Mouse (Mus musculus) heart, postnatal 4 days (tissue): Measurements from ENCODE around the gene Gpr35. TPM values are rescaled to one million over a fixed set of nuclear protein-coding genes. Genes with fewer than 3 reads are reported as not detected.

Experiments
- DNase-seq: peaks from one replicate; pipeline ENCODE4 v3.0.0; 2021
- total RNA-seq, 2 experiments: library from RNA; stranded (reverse); gene quantifications; 2 replicates each; pipeline ENCODE4 v1.2.3; 2021

Gene Gpr35
- under 1 TPM; 0.38 to 0.59 TPM for total RNA-seq

GRCm38 (mm10) chr1:92950607-92951006 lies at the start of gene Gpr35:
TSS of gene Gpr35 (plus strand) at chr1:92950865.
- no peak for DNase-seq

DNA sequence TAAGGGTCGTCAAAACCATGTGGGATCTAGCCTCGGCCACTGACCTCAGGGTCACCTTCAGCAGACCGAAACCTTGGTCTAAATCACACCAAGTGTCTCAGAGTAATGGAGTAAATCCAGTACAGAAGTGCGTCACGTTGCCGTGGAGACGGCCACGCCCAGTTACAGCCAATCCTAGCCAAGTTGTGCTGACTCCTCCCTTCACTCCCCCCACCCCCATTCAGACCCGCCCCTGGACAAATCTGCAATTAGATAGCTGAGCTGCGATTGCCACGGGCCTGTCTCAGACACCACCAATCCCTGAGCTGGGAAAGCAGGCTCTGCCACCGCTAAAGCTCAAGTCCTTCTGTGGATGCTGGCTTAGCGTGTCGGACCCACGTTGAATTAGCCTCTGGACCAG lies 47.9 kb upstream of the Gpr35 start, which contains the start of gene Ankmy1:
Ankmy1 (minus strand) TSS at position 121 of the 400 bp plus-strand sequence.
- DNase-seq = peak; percentile 68

DNA sequence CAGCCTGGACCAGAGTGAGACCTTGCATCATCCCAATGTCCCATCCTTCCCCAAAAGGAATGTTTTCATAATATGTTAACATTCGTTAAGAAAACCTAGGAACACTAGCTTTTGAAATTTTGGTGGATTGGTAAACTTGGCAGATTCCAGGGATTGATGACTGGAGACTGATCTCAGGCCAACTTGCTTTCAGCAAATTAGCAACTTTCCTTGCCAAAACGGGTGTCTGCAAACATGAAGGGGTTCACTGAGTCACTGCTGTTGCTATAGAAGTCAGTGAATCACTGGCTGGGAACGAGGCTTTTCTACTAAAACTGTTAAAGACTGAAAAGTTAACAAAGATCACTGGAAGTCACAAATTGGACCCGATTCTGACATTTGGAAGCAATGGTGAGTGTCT lies 47.0 kb upstream of the Gpr35 start:
- no peak for DNase-seq

DNA sequence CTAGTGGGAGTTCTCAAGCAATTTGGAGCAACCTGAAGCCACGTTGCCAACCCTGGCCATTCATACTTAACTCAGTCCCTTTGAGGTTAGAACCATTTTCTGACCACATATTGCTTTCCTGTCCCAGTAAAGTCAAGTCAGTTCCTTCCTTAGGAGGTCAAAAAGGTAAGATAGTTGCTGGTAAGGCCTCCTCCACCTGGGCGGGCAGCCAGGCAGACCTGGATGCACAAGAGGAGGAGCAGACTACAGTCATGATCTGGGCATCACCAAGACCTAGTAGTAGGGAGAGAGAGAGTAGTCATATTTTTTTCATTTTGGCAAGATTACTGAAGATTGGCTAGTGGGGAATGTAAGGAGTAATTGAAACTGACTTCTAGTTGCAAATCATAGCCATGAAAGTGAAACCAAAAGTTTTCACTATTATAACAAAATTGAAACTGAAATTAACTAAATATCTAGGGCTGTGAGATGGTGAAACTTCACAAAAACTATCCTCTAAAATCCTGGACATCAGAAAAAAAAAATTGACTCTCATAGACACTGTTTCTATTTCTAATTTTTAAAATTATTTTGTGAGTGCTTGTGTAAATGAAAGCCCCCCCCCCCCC lies 44.9 kb upstream of the Gpr35 start:
- DNase-seq = no peak

DNA sequence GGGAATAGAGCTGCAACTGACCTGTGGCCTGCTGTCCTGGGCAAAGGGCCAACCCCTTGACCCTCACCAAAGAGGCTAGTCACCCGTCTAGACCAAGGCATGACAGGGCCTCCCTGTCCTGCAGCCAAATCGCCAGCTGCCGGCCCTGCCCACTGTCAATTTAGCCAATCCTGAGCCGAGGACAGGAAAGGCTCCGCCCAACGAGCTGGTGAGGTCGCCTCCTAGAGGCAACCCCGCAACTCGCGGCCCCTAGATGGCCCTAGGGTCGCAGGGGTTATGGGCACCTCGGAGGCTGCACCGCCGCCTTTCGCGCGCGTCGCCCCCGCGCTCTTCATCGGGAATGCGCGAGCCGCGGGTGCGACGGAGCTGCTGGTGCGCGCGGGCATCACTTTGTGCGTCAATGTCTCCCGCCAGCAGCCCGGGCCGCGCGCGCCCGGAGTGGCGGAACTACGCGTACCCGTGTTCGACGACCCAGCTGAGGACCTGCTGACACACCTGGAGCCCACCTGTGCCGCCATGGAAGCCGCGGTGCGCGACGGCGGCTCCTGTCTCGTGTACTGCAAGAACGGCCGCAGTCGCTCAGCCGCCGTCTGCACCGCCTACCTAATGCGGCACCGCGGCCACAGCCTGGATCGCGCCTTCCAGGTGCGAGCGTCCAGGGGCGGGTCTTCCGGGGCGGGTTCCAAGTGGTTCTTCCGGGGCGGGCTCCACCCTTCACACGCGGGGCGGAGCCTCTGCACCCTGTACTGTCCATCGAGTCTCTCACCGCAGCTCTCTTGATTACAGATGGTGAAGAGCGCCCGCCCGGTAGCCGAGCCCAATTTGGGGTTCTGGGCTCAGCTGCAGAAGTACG lies 43.7 kb upstream of the Gpr35 start, which contains the start of gene Dusp28:
Dusp28 (plus strand) TSS at position 203 of the 853 bp plus-strand sequence.
- peak; percentile 91 for DNase-seq

DNA sequence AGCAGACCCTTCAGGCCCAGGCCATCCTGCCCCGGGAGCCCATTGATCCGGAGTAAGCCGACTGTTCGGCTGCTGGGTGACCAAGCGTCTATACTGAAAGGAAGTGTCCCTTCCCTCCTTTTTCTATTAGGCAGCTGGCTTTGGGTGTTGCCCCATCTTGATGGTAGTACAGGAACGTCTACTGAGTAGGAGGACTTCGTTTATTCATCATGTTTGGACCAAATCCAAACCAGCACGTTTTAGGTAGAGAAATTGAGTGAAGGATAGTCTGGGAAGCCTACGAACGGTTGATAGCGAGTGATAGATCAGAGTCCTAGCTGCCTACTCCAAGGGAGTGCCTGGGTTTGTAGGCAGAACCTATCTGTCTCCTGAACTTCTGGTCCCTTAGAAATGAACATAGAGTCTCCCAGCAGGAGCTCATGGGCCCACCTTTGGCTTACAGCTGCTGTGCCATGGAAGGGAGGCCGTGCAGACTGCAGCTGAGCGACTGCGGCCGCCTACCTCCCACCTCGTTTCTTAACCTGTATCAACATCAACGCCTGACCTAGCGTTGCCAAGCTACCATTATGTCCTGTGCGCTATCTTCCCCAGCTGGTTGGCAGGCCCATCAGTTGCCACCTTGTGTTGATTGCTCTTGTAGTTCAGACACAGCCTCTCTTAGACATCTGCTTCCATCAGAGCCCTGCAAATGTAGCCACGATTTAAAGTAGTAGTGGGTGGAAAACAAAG lies 42.9 kb upstream of the Gpr35 start:
- DNase-seq = no peak

- DNase-seq = no peak
Observed at GRCm38 (mm10) chr1:92908664-92909063, 42.0 kb upstream of the Gpr35 start.

DNA sequence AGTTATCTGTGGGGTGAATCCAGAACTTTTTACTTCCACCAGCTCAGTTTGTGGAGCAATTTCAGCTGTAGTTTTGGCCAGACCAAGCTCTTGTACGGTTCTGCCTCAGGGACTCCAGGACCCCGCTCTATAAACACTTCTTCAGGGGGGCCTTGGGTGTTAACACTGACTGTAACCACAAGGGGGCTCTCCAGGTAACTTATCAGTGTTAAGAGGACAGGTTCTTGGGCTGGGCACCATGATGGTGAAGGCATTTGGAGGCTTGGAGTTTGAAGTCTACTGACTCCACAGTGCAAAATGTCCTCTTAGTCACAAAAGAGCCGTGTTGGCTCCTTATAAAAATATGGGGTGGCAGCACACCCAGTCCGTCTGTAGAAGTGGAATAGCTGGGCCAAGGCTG lies 41.6 kb upstream of the Gpr35 start:
- no peak for DNase-seq

DNA sequence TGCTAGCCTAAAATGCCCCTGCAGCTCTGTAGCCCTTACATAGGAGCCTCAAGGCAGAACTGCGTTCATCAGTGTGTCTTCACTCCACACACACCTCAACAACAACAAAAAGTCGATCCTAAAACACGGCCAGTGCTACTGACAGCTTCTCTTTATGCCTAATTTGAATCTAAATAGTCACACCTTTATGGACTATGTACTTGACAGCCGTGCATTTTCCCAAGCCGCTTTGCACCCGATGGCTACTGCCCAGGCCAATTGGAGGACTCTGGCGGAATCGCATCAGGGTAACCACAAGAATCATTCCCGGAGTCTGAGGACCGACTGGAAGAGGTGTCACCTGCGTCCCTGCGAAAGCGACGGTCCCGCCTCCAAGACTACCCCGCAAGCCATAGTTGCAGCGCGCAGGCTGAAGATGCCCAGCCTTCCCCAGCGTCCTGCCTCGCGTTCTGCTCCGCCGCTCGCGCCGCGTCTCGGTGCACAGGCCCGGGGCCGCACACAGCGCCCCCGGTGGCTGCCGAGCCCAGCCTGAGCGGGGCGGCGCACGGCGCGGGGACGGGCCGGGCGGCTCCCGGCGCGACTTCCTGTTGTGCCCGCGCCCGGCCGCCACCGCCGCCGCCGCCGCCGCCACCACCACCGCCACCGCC lies 40.3 kb upstream of the Gpr35 start, which contains the start of gene Rnpepl1:
Rnpepl1 (plus strand) TSS at position 545 of the 647 bp plus-strand sequence.
- peak; percentile 81 for DNase-seq

DNA sequence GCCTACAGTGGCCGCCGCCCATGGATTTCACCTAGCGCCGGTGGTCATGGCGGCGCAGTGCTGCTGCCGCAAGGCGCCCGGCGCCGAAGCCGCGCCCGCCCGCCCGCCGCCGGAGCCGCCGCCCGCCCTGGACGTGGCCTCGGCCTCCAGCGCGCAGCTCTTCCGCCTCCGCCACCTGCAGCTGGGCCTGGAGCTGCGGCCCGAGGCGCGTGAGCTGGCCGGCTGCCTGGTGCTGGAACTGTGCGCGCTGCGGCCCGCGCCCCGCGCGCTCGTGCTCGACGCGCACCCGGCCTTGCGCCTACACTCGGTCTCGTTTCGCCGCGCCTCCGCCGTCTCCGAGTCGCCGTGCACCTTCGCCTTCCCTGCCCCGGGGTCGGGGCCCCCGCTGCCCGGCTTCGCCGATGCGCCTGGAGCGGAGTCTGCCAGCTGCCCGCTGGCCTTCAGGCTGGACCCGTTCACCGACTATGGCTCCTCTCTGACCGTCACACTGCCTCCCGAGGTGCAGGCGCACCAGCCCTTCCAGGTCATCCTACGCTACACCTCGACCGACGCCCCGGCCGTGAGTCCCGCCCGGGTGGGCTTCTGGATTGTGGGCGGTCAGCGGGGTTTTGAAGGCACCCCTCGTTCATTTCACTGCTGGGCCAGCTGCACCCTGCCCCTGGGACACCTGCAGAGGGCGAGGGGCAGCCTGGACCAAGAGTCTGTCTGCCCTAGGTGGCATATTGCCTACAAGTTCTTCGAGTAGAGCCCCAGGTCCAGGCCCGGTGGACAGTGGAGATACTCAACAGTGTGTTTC lies 39.5 kb upstream of the Gpr35 start:
- peak; percentile 68 for DNase-seq

DNA sequence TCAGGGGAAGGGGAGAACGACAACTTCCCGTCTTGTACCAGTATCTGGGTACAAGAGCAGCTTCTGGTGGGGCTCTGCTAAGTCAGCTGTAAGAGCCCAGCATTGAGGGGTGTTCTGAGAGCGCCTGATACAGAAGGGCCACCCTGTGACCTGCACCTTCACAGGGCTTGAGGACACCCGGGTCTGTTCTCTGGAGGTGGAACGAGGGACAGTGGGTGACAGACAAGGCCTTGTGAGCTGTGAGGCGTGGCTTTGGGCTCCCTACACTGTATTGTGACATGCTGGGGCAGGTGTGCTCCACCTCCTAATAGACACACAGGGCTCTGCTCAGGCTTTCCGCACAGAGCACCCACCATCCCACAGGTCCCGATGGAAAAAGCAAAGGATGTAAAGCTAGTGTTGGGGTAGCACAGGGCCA lies 38.9 kb upstream of the Gpr35 start:
- DNase-seq = no peak

DNA sequence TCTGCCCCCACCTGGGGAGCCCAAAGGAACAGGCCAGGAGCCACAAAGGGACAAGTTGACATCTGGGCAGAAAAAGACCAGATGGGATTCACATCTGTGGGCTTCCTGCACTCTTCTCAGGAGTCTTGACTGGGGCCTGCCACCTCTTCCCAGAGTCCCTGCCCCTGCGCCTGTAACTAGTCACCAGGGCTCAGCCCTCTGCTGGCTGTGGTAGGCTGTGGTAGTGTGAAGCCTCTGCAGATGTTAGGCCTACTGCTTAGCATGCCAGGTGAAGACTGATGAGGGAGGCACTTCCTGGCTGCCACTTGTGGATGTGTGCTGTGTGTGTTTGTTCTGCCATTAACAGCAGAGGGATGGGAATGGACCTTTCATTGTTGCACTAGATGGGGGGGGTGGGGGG lies 38.4 kb upstream of the Gpr35 start:
- no peak for DNase-seq

DNA sequence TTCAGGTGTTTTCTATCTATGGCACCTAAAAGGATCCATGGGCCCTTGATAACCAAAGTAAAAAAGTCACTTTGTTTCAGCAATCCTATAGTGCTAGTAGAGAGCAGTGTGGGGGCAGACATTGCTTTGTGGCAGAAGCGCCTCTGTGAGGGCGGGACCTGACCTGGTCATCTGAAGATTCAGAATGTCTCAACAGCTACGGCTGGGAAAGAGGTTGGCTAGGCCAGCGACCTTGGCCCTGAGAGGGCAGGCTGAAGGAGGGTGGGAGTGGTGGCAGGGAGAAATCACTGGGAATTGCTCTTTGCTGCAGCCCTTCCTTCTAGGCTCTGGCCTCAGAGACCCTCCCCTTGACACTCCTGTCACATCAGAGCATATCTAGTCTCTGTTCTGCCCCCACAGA lies 36.4 kb upstream of the Gpr35 start:
- DNase-seq = no peak

GRCm38 (mm10) chr1:92914993-92915392 lies 35.7 kb upstream of the Gpr35 start:
- no peak for DNase-seq

DNA sequence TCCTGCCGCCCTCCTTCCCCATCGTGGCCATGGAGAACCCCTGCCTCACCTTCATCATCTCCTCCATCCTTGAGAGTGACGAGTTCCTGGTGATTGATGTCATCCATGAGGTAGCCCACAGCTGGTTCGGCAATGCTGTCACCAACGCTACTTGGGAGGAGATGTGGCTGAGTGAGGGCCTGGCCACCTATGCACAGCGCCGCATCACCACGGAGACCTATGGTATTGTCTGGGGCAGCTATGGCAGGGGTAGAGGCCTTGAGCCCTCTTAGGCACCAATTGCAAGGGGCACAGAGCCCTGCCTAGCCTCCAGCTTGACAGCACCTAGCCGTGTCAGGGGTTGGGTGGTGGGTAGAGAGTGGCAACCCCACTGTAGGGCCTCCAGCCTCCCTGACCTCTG lies 33.9 kb upstream of the Gpr35 start:
- no peak for DNase-seq

- DNase-seq = no peak
Observed at GRCm38 (mm10) chr1:92919151-92919550, 31.5 kb upstream of the Gpr35 start.

DNA sequence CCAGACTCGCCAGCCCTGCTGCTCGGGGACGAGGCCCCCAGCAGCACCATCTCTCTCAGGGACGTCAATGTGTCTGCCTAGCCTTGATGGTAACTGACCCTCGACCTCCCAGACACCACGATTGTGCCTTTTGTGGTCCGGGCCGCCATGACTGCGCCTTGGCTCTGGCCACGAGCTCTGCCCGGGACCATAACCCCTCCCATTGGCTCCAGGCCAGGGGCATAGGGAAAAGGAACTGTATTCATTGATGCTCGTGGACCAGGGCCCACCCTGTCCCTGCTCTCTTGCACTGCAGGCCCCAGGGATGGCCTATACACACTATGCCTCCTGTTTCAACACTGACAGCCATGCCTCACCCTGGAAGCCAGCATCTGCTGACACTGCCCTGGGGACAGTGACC lies 30.9 kb upstream of the Gpr35 start:
- no peak for DNase-seq

DNA sequence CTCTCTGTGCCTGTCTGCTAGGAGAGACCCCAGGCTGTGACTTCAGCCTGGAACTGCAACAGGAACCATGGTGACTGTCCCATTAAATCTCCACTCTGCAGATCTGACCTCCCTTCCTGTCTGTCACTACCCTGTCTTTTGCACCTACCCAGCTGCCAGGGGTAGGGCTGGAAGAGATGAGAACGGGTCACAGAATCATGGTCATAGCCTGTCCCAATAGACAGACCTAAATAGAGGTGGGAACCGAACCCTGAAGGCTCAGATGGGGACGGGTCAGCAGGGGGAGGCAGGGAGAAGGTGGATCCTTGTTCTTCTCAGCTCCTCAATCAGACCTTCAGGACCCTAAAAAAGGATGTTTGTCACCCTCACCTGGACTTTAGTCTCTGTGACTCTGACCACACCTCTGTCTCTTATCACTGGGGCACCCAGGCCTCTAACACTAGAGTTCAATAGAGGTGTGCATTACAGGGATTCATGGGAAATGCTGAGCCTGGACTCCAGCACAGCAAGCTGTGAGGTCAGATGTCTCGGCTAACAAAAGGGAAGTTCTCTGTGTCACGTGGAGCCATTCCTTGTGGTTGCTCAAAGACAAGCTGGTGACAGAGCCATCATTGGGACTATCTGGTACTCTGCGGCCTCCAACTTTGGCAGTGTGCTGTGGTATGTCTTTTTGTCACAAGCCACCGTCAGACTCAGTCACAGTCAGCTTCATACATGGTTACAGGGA lies 30.0 kb upstream of the Gpr35 start:
- DNase-seq = no peak

DNA sequence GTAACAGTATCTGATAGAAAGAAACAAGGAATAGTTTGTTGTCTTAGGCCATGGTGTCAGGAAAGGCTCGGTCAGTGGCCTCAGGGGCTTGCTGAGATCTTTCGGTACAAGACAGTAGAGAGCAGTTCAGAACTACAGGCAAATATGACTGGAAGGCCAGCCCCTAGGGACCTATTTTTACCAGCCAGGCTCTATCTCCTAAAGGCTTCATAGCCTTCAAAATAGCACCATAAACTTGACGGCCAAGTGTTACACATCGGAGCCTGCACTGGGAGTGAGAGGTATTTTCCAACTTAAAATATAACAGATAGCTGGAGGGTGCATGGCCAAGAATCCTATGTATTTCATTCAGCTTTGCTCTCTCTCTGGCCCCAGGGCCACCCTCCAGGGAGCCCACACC lies 29.2 kb upstream of the Gpr35 start:
- DNase-seq = no peak

DNA sequence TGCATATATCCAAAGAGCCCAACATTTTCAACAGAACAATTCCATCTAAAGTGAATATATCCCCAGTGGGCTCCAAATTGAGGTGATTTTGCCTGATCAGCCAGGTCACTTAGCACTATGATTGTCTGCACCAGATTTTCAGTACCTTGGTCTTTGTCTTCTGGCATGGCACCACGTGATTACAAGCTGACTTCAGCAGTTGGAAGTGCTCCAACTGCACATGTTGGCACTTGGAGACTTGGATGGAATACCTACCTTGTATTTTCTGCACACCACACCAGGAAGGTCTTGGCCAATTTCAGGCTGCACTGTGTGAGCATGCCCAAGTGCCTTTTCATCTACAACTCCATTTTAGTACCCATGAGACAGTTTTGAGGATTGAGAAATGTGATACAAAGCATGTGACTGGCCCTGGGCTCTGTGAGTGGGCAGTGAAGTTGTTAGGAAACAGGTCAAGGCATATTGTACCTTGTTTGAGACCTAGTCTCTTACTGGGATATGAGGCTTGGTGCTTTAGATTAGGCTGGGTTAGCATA lies 20.4 kb upstream of the Gpr35 start:
- no peak for DNase-seq

GRCm38 (mm10) chr1:92933611-92934010 lies 17.1 kb upstream of the Gpr35 start:
- DNase-seq = no peak
